In the genomic region with DNA sequence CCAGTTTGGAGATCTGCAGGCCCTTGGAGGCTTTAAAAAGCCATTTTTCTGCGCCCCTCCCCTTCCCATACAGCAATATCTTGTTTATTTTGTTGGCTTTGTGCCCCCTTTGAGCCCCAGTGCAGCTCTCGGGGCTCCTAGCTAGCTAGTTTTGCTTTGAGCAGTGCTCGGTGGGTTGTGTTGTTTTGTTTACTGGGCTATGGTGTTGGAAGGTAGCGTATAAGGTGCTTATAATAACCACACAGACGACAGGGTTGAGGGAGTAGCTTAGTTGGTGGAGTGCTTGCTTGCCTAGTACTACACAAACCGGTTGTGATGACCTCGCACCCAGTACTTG, we compare ENCODE assay signal across 8 mouse cellular contexts. TPM values are rescaled to one million over a fixed set of nuclear protein-coding genes. Genes with fewer than 3 reads are reported as not detected.
DNase-seq lines count a peak whose midpoint lies in the region; ATAC-seq and TF ChIP-seq lines count a peak whose summit lies in the region.

No protein-coding gene starts in this region.

- H3K9me3 ChIP-seq in heart, embryonic 12.5 days (replicated peaks): no peaks in the 10 kb centered on the region
- H3K9me3 ChIP-seq in E14TG2a.4 (ENCODE audit: low read length): no peaks in the 10 kb centered on the region
- no peaks in the 10 kb centered on the region for H3K9me3 ChIP-seq in forebrain, embryonic 14.5 days (replicated peaks; ENCODE audit: control insufficient read depth, low read length)
- H3K9me3 ChIP-seq in liver, postnatal 0 days (ENCODE audit: low read length): no peaks in the 10 kb centered on the region

- H3K4me2 ChIP-seq in heart, embryonic 12.5 days: peak overlapping the region; percentile 98
- H3K4me2 ChIP-seq in forebrain, embryonic 14.5 days (ENCODE audit: low read length): peak overlapping the region; percentile 74
- peak overlapping the region; percentile 98 for H3K4me2 ChIP-seq in liver, postnatal 0 days (ENCODE audit: low read depth, low read length)

- peak overlapping the region; percentile 72; the same call in 1 of the 2 replicates for H3K27ac ChIP-seq in heart, embryonic 12.5 days (ENCODE audit: poor library complexity, severe bottlenecking)
- no peak overlapping the region for H3K27ac ChIP-seq in forebrain, embryonic 14.5 days (ENCODE audit: low read depth, low read length)
- peak overlapping the region; percentile 90 for H3K27ac ChIP-seq in liver, postnatal 0 days (ENCODE audit: low read depth)

- H3K36me3 ChIP-seq in heart, embryonic 12.5 days: peaks cover 26% of the 10 kb centered on the region
- peaks cover 34% of the 10 kb centered on the region for H3K36me3 ChIP-seq in E14TG2a.4 (ENCODE audit: insufficient read depth, low read length)
- peaks cover 15% of the 10 kb centered on the region for H3K36me3 ChIP-seq in forebrain, embryonic 14.5 days (ENCODE audit: control insufficient read depth, insufficient read depth, low read length)
- H3K36me3 ChIP-seq in liver, postnatal 0 days (replicated peaks; ENCODE audit: insufficient read depth, low read length): peaks cover 6% of the 10 kb centered on the region

- H3K4me1 ChIP-seq in heart, embryonic 12.5 days (replicated peaks): peaks cover 14% of the 10 kb centered on the region
- H3K4me1 ChIP-seq in E14TG2a.4 (replicated peaks; ENCODE audit: low read depth, low read length): peaks cover 73% of the 10 kb centered on the region
- H3K4me1 ChIP-seq in forebrain, embryonic 14.5 days (ENCODE audit: control insufficient read depth, insufficient read depth, low read length): peaks cover 9% of the 10 kb centered on the region
- peaks cover 14% of the 10 kb centered on the region for H3K4me1 ChIP-seq in liver, postnatal 0 days (ENCODE audit: insufficient read depth)

- no peak for TF ChIP-seq EP300 in liver, postnatal 0 days (IDR thresholded peaks at IDR 0.05; ENCODE audit: low read depth)

- peak overlapping the region; percentile 88 for H3K4me3 ChIP-seq in heart, embryonic 12.5 days
- H3K4me3 ChIP-seq in E14TG2a.4 (replicated peaks; ENCODE audit: low read length): peak overlapping the region; percentile 96
- H3K4me3 ChIP-seq in forebrain, embryonic 14.5 days (ENCODE audit: low read depth, low read length): peak overlapping the region; percentile 83
- H3K4me3 ChIP-seq in liver, postnatal 0 days (ENCODE audit: low read depth, low read length): peak overlapping the region; percentile 90

- no peak for DNase-seq in heart, postnatal 36 days
- DNase-seq in forebrain, embryonic 14.5 days (ENCODE audit: low spot score): no peak
- DNase-seq in liver, postnatal 0 days: peak; percentile 14
- no peak for DNase-seq in left cerebral cortex, adult 8-10 months (ENCODE audit: low spot score in 2 of 2)
- DNase-seq in cerebellum, adult 11-12 months: no peak
- DNase-seq in MN1 (ENCODE audit: low spot score): no peak

- 14% methylated on average over 7 of the region's 7 CpGs for whole genome bisulfite sequencing in heart, embryonic 12.5 days
- 20% methylated on average over 7 of the region's 7 CpGs for WGBS in forebrain, embryonic 14.5 days
- 12% methylated on average over 7 of the region's 7 CpGs for WGBS in liver, postnatal 0 days (ENCODE audit: insufficient replicate concordance)

- peak overlapping the region; percentile 94 for H3K9ac ChIP-seq in heart, embryonic 12.5 days
- peak overlapping the region; percentile 90 for H3K9ac ChIP-seq in forebrain, embryonic 14.5 days (ENCODE audit: low read length)
- peak overlapping the region; percentile 91 for H3K9ac ChIP-seq in liver, postnatal 0 days (replicated peaks)

- ATAC-seq in heart, embryonic 12.5 days (ENCODE audit: insufficient number of reproducible peaks, low FRiP score): no peak
- no peak for ATAC-seq in forebrain, embryonic 14.5 days
- ATAC-seq in liver, postnatal 0 days: no peak

- no peak for TF ChIP-seq CTCF in E14TG2a.4 (conservative IDR thresholded peaks at IDR 0.05; ENCODE audit: low read length)
- no peak for TF ChIP-seq CTCF in liver, postnatal 0 days (IDR thresholded peaks at IDR 0.05; ENCODE audit: low read depth)

- intact Hi-C loops in heart, postnatal 36 days (cut with DNase I): loop anchor here (5.0 kb wide), 1 partner anchor 116 kb away; no protein-coding TSS in a partner anchor

- H3K27me3 ChIP-seq in heart, embryonic 12.5 days (replicated peaks): no peaks in the 10 kb centered on the region
- H3K27me3 ChIP-seq in E14TG2a.4 (ENCODE audit: insufficient read depth, low read length): no peaks in the 10 kb centered on the region
- no peaks in the 10 kb centered on the region for H3K27me3 ChIP-seq in forebrain, embryonic 14.5 days (replicated peaks; ENCODE audit: control insufficient read depth, insufficient read depth, low read length)
- H3K27me3 ChIP-seq in liver, postnatal 0 days (ENCODE audit: insufficient read depth, low read length): no peaks in the 10 kb centered on the region

RNA-seq across cellular contexts. Expression of gene Zfp280b, which starts 0.6 kb away (rescaled TPM):
- polyA plus RNA-seq in heart, embryonic 12.5 days (2016; fragmentation: Nextera tagmentation; extraction: Ambion mirVana): 19.2 and 19.7 TPM in 2 replicates
- total RNA-seq in heart, postnatal 36 days (2021): 1 to 10 TPM; 6.9 to 8.0 TPM
- 11.7 and 12.2 TPM in 2 replicates for polyA plus RNA-seq in forebrain, embryonic 14.5 days (2014; fragmentation: Nextera tagmentation; extraction: Ambion mirVana)
- polyA plus RNA-seq in liver, postnatal 0 days (2015; fragmentation: Nextera tagmentation; extraction: Ambion mirVana): 7.3 and 8.3 TPM in 2 replicates
- 10 to 100 TPM; 13.4 to 16.5 (median 15.6) TPM for total RNA-seq in left cerebral cortex, adult 8-10 months (2022)
